Mouse (Mus musculus) 3T3-L1 (cell line): ENCODE data around the gene Eif4a3.
"Not testable (repeated sequence)": the region's sequence is repeated elsewhere in the genome, so short reads cannot be mapped to it uniquely, and the experiment has no call there.

ENCODE experiments used
- DNase-seq: peaks from one replicate; pipeline ENCODE4 v3.0.0-alpha.2; 2015; ENCODE audit warnings: low read depth, low spot score

The Eif4a3 gene

GRCm38 (mm10) chr11:119245543-119245942 is 54.3 kb downstream of the Eif4a3 start:
- not testable (repeated sequence) for DNase-seq

- DNase-seq, result no peak
Measured at GRCm38 (mm10) chr11:119239480-119239879, 60.4 kb downstream of the Eif4a3 start.
